Mouse (Mus musculus) thymus, postnatal 4 days (tissue): ENCODE results near the gene Gm20388.

Experiments
- DNase-seq: peaks from one replicate; pipeline ENCODE4 v3.0.0; 2021

Gene Gm20388

DNA sequence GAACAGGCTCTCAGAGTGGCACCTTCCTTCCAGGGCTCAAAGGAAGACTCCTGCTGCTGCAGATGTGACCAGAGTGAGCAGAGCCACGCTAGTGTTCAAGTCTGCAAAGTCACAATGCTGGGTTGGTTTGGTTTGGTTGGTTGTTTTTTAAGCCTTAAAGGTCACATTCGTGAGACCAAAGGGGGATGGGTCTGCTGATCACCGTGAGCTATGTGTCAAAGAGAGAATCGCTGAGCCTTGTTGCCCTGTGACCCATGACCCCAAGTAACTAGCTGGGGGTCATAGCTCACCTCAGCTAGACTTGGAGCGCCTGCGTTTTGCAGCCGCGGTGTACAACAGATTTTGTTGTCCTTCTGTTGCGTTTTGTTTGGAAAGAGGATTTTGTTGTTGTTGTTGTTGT, 1460.6 kb downstream of the Gm20388 start:
- DNase-seq, result no peak

DNA sequence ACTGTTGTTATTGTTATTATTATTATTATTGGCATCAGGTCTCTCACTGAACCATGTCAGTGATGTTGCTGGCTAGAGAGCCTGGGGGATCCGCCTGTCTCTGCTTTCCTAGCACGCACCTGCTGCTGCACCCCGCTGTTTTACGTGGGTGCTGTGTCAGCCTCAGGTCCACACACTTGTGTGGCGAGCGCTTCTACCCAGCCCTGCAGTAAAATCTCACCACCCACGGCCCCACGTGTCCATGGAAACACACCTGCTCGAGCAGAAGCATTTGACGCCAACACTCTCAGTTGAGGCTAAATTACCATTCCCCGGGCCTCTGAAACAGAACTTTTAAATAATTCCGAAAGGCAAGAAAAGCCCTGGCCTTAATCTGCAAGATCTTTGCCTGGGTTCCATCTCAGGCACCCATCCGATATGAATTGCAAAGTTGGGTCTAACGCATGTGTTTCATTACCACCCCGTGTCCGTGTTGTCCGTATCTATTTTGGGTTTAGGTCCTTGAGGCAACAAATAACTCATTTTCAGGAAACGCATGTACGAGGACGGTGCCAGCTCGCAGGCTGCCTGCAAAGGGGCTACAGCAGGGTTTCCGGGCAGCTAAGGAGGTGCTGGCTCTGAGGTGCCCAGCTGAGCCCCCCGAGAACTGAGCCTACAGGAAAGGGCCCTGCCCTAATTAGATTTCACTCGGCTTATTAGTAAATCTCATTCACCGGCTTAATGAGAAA, 1461.4 kb downstream of the Gm20388 start:
- DNase-seq, result no peak

GRCm38 (mm10) chr8:121372639-121372986, 1462.0 kb downstream of the Gm20388 start:
- DNase-seq, result no peak

- DNase-seq, result peak; percentile 13
Measured at GRCm38 (mm10) chr8:121374284-121374683, 1463.6 kb downstream of the Gm20388 start.

DNA sequence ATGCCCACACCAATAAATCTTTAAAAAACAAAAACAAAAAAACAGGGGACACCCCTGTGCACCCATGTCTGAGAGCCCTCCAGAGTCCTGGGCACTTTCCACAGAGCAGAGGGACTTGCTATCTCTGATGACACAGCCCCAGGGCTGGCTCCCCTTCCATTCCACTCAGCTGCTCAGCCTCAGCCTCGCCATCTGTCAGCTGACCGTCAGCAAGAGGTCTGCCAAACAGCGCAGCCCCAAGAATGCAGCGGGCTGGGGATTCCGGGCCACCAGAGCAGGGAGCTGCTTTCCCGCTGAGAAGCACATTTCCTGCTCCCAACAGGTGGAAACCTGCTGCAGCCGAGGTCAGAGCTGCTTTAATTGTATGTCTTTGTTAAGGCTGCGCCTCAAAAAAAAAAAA, 1464.1 kb downstream of the Gm20388 start:
- no peak for DNase-seq

DNA sequence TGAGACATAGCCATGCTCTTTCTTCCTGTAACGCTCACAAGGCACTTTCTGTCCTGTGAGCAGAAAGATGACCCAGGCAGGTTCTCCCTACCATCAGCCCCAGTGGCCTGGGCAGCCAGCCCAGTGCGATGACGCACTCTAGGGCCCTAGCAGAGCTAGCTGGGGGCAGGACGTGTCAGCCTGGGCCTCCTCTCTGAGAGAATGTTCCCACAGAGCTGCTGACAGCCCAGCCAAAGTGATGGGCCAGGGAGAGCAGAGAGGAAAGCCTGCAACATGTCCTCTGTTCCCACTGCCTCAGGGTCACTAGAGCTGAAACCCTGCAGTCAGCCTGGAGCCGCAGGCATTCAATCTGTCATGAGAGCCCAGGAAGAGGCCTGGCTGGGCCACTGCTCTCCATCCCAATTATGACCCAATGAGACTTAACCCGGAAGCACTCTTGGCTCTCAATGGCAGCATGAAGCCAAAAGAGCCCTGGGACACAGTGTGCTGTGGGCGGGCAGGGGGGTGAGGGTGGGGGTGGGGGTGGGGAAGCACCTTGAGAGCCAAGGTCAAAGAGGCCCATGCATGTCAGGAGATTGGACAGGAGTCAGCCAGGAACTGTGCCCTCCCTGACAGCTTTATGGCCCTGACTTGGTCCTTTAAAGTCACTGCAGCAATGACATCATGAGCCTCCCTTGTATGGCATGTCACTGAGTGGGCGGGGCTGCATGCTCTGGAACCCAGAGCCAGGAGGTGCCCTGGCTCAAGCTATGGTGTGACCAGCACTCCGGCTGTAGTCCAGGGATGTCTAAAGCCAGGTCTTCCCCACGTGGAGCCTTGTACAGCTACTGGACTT, 1465.7 kb downstream of the Gm20388 start:
- no peak for DNase-seq

- DNase-seq, result no peak
Measured at GRCm38 (mm10) chr8:121377680-121378079, 1467.0 kb downstream of the Gm20388 start.

DNA sequence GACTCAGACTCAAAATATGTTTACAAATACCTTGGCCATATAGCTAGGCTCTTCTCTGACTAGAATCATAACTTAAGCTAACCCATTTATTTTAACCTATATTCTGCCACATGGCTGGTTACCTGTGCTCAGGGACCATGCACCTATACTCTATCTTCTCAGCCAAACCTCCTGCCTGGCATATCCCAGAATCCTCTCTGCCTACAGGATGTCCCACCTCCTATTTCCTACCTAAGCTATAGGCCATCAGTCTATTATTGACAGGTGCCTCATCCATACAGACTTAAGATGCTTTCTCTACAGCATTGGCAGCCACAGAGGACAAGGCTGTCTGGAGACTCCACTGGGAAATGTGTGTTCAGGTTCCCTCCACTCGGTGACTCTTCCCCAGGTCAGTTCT, 1468.7 kb downstream of the Gm20388 start:
- no peak for DNase-seq

- DNase-seq, result peak; percentile 78
Measured at GRCm38 (mm10) chr8:121382583-121383241, 1472.1 kb downstream of the Gm20388 start.

- DNase-seq, result no peak
Measured at GRCm38 (mm10) chr8:121385540-121385939, 1474.9 kb downstream of the Gm20388 start.

GRCm38 (mm10) chr8:121390608-121391007, 1480.0 kb downstream of the Gm20388 start:
- no peak for DNase-seq

DNA sequence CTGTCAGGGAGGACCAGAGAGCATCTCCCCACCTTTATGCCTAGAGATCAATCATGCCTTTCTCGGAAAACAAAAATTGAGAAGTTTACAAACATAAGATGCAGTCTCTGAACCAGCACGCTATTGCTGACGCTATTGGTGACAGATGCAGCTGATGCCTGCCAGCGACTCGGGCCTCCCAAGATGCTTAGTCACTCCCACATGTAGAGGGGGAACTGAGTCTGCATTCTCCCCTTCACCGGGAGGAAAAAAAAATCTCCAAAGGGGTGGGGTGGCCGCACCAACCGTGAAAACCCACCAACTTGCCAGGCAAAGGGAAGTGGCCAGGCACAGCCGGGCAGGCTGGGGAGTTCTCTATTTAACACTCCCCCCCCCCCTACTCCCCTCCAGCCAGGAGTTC, 1480.6 kb downstream of the Gm20388 start:
- DNase-seq, result no peak

- DNase-seq, result no peak
Measured at GRCm38 (mm10) chr8:121391771-121392170, 1481.1 kb downstream of the Gm20388 start.

GRCm38 (mm10) chr8:121392482-121392881, 1481.8 kb downstream of the Gm20388 start:
- DNase-seq, result no peak

- no peak for DNase-seq
Measured at GRCm38 (mm10) chr8:121393111-121393510, 1482.5 kb downstream of the Gm20388 start.

GRCm38 (mm10) chr8:121394686-121395085, 1484.0 kb downstream of the Gm20388 start:
- no peak for DNase-seq

DNA sequence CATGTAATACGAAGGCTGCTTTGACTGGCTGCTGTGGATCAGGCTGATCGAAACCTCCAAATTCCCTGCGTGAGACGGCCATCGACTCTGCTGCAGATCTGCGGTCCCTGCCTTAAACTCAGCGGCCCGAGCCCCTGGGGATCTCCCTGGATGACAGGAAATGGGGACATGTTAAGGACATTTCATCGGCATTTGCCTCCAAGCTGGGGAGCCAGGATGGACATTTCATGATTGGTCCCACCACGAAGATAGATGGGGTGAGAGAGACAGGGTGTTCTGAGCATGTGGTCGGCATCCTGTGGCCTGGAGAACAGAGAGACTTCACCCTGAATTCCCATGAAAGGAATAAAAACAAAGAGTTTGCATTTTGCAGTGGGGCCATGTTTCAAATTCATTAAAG, 1484.7 kb downstream of the Gm20388 start:
- DNase-seq, result no peak

DNA sequence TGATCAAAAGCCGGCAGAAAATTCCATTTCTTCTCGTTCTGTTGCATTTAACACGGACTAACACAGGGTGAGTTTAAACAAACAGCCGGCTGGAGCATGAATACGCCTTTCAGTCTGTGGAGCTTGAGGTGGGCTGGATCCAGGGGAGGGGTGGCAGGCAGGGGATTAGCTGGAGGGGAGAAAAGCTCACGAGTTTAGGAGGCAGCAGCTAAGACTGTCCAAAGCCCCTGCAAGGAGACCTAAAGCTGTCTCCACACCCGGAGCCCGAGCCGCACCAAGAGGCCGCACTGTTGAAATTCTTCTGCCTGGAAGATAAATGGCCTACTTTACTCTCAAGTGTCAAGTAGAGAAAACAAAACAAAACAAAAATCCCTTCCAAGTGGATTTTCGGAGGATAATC, 1485.5 kb downstream of the Gm20388 start:
- DNase-seq, result no peak

DNA sequence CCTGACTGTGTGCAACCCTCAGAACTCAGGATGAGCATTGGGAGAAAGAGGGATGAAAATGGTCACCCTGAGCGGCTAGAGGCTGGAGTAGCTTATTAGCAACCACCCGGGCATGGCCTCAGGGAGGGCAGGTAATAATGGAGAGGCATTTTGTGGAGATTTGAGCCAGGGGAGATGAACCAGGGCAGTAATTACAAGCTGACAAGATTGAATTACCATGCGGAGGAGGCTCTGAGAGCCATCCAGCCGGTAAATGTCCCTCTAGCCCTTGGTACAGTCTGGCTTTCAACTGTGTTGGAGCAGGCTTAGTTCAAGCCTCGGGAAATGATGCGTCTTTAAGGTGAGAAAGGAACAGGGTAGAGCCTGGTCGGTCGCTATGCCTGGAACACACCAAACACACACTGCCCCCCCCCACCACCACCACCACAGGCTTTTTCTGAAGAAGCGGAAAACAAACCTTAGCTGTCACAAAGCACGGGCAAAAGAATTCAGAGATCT, 1486.6 kb downstream of the Gm20388 start:
- DNase-seq, result no peak

DNA sequence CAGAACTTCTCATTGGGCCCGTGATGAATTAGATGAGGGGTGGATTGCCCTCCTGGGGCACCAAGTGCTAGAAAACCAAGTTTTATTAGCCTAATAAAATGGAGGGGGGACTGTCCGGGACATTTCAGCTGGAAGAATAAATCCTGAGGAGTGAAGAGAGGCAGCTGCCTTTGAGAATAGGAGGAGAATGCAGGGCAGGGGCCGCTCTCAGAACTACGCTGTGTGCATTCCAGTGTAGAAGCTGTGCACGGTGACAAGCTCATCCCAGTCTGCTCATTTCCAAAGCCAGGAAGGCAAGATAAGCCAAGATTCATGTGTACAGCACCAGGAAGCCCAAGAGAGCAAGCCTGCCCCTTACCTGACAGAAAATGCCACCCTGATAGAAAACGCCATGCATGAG, 1487.4 kb downstream of the Gm20388 start:
- DNase-seq, result no peak

DNA sequence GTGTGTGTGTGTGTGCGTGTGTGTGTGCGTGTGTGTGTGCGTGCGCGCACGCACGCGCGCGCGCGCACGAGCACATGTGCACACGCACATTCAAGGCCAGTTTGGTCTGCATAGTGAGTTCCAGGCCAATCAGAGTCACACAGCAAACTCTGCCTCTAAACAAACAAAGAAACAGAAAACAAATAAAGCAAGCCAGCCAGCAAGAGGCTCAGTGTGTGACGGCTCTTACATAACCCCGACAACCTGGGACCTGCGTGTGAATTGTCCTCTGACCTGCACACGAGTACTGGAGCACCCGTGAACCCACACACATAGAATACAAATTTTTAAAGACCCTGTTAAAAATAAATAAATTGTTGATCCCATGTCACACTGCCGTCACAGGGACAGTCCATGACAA, 1488.1 kb downstream of the Gm20388 start:
- no peak for DNase-seq

GRCm38 (mm10) chr8:121399173-121399572, 1488.5 kb downstream of the Gm20388 start:
- DNase-seq, result no peak

DNA sequence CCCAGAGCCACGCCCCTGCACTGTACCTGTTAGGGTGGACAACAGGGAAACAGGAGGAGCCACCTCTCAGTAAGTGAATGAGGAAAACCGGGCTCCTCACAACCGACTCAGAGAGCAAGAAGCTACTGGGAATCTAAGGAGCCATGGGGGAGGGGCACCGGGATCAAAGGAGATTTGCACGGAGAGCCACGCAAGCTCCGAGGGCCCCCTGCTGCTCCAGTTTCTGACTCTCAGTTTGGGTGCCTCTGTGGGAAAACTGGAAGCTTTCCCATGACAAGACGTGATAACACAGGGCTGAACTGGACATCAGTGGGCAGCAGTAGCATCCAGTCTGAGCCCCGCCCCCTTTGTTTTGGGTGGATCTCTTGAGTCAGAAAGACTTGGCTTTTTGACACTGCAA, 1489.9 kb downstream of the Gm20388 start:
- DNase-seq, result no peak

- DNase-seq, result no peak
Measured at GRCm38 (mm10) chr8:121403821-121404220, 1493.2 kb downstream of the Gm20388 start.
